Mouse (Mus musculus) megakaryocyte, embryonic 14.5 days (primary cell): ENCODE results near the gene Gm26938. TPM values are rescaled to one million over a fixed set of nuclear protein-coding genes. Genes with fewer than 3 reads are reported as not detected.

ENCODE experiments used
- H3K27me3 ChIP-seq: replicated peaks from 2 replicates; pipeline ENCODE3; 2012; ENCODE audit warnings: inconsistent platforms
- H3K36me3 ChIP-seq: replicated peaks from 2 replicates; pipeline ENCODE3; 2012; ENCODE audit warnings: low read length, inconsistent platforms, mixed read lengths
- H3K4me1 ChIP-seq: 2 replicates; pipeline ENCODE4 v1.6.1; 2012; ENCODE audit warnings: inconsistent platforms
- H3K4me3 ChIP-seq: replicated peaks from 2 replicates; pipeline ENCODE3; 2012; ENCODE audit warnings: moderate library complexity, mild to moderate bottlenecking, inconsistent platforms
- H3K9me3 ChIP-seq: 2 replicates; pipeline ENCODE4 v1.6.1; 2012; ENCODE audit warnings: inconsistent platforms
- FLI1 ChIP-seq: IDR thresholded peaks from 2 replicates; pipeline ENCODE4 v1.6.1; 2012; ENCODE audit warnings: low read length, inconsistent platforms, mixed read lengths
- GATA1 ChIP-seq: IDR thresholded peaks from 3 replicates; pipeline ENCODE4 v1.6.1; 2012; ENCODE audit warnings: mixed read lengths, low read length, inconsistent platforms, borderline replicate concordance
- polyA plus RNA-seq: library from polyadenylated mRNA; stranded (reverse); fragments of >175 nt; gene quantifications from 2 replicates; pipeline ENCODE4 v1.2.3, GENCODE M21; 2012; ENCODE audit warnings: low replicate concordance; ENCODE audit not compliant: insufficient read depth

Gene Gm26938
- not detected in 2 replicates for polyA plus RNA-seq

DNA sequence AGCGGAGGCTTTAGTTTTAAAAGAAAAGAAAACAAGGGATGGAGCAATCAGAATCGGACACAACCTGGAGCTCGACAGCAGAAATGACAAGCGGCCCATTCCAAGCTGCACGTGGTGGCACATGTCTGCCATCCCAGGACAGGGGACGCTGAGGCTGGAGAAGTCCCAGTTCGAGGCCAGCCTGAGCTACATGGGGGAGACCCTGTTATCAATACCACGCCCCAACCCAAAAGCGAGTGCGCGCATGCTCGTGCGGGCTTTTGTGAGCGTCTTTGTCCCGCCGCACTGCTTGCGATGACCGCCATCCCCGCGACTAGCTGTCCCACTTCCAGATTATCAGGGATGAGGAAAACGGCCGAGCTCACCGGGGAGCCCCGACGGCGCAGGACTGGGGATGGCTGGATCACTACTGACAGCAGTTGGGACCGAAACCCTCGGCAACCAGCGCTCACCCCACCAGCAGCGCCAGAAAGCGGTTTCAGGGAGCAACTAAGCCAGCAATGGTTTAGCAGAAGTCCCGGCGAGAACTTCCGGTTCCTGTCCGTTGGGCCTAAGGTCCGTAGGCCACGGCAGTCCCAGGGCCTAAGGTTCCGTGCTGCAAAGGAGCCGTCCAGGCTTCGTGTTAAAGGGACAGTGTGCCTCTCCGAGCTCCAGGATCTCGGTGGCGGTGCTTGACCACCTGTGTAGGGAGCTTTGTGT, at the start of gene Gm26938, which contains the start of gene Psmg3:
Gene Gm26938 (minus strand): TSS at position 51 of the 699 bp plus-strand sequence.
Gene Psmg3 (minus strand): TSS at position 529 of the 699 bp plus-strand sequence.
- Histone ChIP-seq H3K36me3 (peaks cover 39% of the 10 kb centered on the region), H3K4me1 (peaks cover 53% of the 10 kb centered on the region), H3K27me3 (no peaks in the 10 kb centered on the region), H3K9me3 (no peaks in the 10 kb centered on the region), H3K4me3 (peak within 1 kb of the TSS; percentile 98)
- TF ChIP-seq GATA1 = no peak
- TF ChIP-seq FLI1 = no peak; the same call in 1 of the 2 replicates

DNA sequence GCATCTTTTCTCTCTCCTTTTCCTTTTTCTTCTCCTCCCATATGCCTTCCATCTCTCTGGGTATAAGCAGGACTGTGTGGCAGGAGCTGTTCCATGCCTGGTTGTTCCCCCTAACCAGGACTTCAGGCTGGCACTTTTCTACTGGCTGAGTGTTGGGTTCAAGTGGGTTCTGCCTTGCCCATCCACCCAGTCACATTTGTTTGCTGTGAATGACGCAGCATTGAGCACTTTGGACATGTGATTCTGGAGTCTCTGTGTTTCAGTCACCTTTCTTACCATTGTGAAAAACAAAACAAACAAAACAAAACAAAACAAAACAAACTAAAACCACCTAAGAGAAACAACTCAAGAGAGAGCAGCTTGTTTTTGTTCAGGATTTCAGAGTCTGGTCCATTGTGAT, 45.3 kb upstream of the Gm26938 start:
- TF ChIP-seq GATA1 = no peak
- no peak for TF ChIP-seq FLI1
- H3K4me1 ChIP-seq = no peaks in the 10 kb centered on the region
- no peak overlapping the region for H3K4me3 ChIP-seq
- H3K27me3 ChIP-seq = peaks cover 50% of the 10 kb centered on the region
- H3K36me3 ChIP-seq = no peaks in the 10 kb centered on the region
- H3K9me3 ChIP-seq = no peaks in the 10 kb centered on the region

DNA sequence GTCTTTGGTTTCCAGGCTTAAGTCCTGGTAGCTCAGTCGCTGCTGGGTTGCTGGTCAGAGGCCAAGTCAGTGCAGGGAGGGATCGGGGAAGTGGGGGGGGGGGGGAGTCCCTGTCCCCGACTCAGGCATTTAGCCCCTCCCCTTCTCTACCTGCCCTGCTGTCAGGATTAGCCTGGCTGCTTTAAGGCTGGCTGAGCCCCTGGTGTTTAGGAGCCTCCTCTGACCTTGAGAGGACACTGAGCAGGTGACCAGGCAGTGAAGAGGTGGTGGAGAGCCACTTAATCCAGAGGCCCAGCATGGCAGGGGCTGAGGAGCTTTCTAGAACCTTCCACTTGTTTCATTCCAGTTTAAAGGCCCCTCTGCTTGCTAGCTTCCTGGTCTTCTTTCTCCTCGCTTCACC, 44.7 kb upstream of the Gm26938 start:
- H3K4me1 ChIP-seq = no peaks in the 10 kb centered on the region
- no peaks in the 10 kb centered on the region for H3K36me3 ChIP-seq
- no peak for TF ChIP-seq GATA1
- no peak for TF ChIP-seq FLI1
- peaks cover 52% of the 10 kb centered on the region for H3K27me3 ChIP-seq
- no peaks in the 10 kb centered on the region for H3K9me3 ChIP-seq
- H3K4me3 ChIP-seq = no peak overlapping the region

DNA sequence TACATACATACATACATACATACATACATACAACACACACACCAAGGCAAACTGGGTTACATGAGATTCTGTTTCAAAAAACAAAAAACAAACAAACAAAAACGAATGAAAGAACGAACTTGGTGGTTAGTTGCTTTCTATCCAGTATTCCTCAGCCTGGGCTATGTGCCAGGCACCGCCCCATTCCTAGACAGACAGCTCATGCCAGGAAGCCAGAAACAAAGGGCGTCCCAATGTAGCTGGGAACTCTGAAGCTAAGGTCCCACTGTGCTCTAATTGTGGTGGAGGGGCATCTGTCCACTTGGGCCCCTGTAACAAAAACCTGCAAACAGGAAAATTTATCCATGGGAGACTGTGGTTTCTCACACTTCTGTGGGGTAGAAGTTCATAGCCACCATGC, 36.6 kb upstream of the Gm26938 start:
- TF ChIP-seq FLI1 (no peak), GATA1 (no peak)
- Histone ChIP-seq H3K9me3 (no peaks in the 10 kb centered on the region), H3K27me3 (peaks cover 63% of the 10 kb centered on the region), H3K4me3 (no peak overlapping the region), H3K4me1 (no peaks in the 10 kb centered on the region; the same call in 1 of the 2 replicates), H3K36me3 (no peaks in the 10 kb centered on the region)

DNA sequence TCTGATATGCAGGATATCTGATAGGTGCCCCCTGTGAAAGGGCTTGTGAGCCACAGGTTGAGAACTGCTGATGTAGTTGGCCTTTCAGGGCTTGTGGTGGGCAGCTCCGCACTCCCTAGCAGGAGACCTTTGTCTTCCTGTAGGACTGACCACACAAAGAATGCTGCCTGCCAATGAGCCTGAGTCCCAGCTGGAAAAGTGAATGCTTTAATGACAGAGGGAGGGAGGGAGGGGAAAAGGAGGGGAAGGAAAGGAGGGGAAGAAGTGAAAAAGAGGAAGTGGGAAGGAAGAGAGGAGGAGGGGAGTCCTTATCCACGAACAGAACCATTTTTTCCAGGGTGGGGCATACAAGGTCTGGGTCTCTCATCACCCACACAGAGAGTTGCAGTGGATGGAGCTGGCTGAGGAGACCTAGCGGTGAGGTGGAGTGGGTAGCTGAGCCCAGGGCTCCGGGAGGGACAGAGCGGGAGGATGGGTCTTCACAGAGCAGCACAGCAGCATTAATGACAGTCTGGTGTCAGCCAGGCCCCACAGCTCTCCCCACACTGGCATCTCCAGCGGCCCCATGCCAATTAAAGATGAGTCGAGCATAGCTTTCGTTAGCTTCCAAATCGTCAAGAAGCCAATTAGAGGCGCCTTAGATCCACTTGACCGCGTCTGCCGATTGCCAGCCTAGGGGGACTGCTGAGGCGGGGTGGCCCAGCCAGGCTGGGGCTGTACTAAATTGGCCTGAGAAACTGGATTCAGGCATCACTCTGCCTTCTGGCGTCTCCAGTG, 34.3 kb upstream of the Gm26938 start:
- Histone ChIP-seq H3K4me3 (no peak overlapping the region), H3K4me1 (no peaks in the 10 kb centered on the region; the same call in 1 of the 2 replicates), H3K9me3 (no peaks in the 10 kb centered on the region), H3K27me3 (peaks cover 62% of the 10 kb centered on the region), H3K36me3 (no peaks in the 10 kb centered on the region)
- no peak for TF ChIP-seq FLI1
- no peak for TF ChIP-seq GATA1

DNA sequence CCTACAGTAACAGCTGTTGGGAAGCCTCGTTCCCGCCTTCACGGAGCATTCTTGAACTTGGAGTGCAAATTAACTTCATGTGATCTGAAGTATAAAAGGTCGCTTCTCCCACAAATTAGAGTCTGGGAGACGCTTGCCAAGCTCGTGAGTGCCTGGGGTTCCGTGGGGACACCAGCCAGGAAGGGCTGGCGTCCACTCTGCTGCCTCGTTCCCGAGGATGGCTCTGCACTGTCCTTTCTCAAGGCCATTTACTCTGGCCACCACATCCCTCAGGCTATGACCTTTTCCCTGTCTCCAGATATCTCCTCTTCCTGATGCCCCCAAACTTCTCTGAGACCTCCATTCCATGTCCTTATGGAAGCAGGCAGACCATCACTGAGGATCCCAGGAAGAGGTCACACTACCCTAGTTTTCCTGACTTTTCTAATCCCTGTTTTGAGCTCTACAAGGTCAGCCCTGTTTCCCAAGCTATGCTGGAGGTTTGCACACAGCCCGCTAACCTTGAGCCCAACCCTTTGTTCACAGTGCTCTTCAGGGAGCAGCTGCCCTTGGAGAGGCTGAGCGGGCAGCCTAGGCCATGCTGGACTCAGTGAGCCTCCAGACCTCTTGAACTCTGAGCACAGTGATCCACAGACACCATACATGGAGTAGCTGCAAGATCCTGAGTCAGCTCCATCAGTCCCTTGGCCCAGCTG, 23.6 kb upstream of the Gm26938 start:
- peaks cover 12% of the 10 kb centered on the region for H3K4me1 ChIP-seq
- H3K4me3 ChIP-seq = no peak overlapping the region
- peaks cover 76% of the 10 kb centered on the region for H3K27me3 ChIP-seq
- TF ChIP-seq FLI1 (no peak), GATA1 (no peak)
- peaks cover 8% of the 10 kb centered on the region for H3K9me3 ChIP-seq
- no peaks in the 10 kb centered on the region for H3K36me3 ChIP-seq

DNA sequence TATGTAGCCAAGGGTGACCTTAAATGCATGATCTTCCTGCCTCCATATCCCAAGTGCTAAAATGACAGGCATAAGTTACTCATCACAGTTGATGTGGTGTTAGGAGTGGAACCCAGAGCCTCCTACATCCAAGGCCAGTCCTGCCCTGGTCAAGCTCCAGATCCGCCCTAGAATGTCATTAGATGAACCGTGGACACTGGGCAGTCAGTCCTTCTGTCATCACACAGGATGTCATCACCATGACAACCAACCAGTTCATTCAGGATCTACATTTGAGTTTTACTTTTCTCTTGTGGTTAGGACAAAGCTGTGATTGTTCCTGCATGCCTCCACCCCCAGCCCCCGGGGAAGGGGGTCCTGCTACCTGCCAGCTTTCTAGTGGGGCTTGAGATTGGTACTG, 12.9 kb upstream of the Gm26938 start:
- H3K36me3 ChIP-seq = no peaks in the 10 kb centered on the region
- peaks cover 47% of the 10 kb centered on the region for H3K27me3 ChIP-seq
- H3K9me3 ChIP-seq = peaks cover 13% of the 10 kb centered on the region
- no peak overlapping the region for H3K4me3 ChIP-seq
- TF ChIP-seq GATA1 = no peak
- no peak for TF ChIP-seq FLI1
- peaks cover 13% of the 10 kb centered on the region; the same call in 1 of the 2 replicates for H3K4me1 ChIP-seq

DNA sequence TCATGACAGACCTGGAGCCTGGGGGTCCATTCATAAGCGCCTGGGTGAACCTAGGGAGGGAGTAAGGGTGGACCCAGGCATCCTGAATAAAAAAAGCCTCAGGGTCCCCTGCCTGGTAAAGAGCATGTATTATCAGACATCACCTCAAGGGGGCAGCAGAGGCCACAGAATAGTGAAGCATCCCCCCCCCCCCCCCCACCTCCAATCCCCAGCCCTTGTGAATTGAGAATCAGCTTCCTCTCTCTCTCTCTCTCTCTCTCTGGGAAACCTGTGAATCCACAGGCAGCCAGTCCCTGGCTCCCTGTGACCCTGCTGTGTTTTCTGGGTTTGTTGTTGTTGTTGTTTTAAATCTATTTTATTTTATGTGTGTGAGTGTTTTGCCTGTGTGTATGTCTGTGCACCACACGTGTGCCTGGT, 12.3 kb upstream of the Gm26938 start:
- TF ChIP-seq FLI1 = no peak
- no peak for TF ChIP-seq GATA1
- Histone ChIP-seq H3K4me1 (peaks cover 13% of the 10 kb centered on the region; the same call in 1 of the 2 replicates), H3K9me3 (peaks cover 7% of the 10 kb centered on the region), H3K4me3 (no peak overlapping the region), H3K27me3 (peaks cover 45% of the 10 kb centered on the region), H3K36me3 (no peaks in the 10 kb centered on the region)

DNA sequence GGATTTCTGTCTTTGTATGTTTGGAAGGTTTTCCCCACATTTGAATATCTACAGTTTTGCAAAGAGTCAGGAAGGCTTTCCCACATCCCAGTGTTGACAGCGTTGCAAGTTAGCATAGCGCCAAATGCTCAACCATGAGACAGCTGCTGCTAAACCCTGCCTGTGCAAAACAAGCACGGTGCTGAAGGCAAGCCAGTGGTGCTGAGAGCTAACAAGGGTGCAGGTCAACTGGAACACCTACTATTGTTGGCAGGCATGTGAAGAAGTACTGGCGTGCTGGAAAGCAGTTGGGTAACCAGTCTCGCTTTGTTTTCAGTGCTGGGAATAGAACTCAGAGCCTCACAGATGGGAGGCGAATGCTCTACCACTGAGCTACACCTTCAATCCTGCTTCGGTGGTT, 9.5 kb upstream of the Gm26938 start:
- Histone ChIP-seq H3K27me3 (peaks cover 28% of the 10 kb centered on the region), H3K4me3 (no peak overlapping the region), H3K9me3 (no peaks in the 10 kb centered on the region), H3K4me1 (peaks cover 28% of the 10 kb centered on the region), H3K36me3 (no peaks in the 10 kb centered on the region)
- TF ChIP-seq FLI1 (no peak), GATA1 (no peak)

DNA sequence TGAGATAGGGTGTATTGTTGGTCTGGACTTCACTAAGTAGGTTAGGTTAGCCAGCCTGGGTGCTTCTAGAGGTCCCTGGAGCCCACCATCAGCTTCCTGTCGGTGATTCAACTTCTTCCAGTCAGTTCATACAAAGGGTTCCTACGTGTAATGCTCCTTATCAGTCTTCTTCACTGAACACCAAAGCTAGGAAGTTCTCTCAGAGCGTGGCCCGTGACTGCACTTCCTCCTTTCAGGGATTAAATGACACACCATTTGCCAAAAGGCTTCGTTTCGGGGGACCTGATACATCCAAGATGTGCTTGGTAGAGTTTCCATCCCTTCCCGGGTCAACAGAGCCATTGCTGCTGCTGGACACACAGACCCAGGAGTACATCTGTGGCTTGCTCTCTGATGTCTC, 5.9 kb upstream of the Gm26938 start:
- H3K27me3 ChIP-seq = peaks cover 17% of the 10 kb centered on the region
- H3K9me3 ChIP-seq = no peaks in the 10 kb centered on the region
- H3K4me3 ChIP-seq = peak overlapping the region; percentile 44
- no peaks in the 10 kb centered on the region for H3K36me3 ChIP-seq
- TF ChIP-seq GATA1 = no peak
- no peak for TF ChIP-seq FLI1
- peaks cover 50% of the 10 kb centered on the region for H3K4me1 ChIP-seq
